Mouse (Mus musculus): ENCODE data around the gene Ergic1. TPM values are rescaled to one million over a fixed set of nuclear protein-coding genes. Genes with fewer than 3 reads are reported as not detected.
A peak's percentile ranks its signal among the peaks of the same experiment; 100 is the strongest.

The Ergic1 gene
- total and polyA plus RNA-seq, 2 experiments from 2014 or later: 103 to 186 TPM

GRCm38 (mm10) chr17:26703671-26704070 lies 142.4 kb downstream of the Ergic1 start:
- Histone ChIP-seq H3K4me1 (ENCODE audit: insufficient read depth) (no peaks in the 10 kb centered on the region), H3K9me3 (ENCODE audit: low read length) (no peaks in the 10 kb centered on the region), H3K9ac (no peak overlapping the region), H3K27ac (ENCODE audit: low read depth, low read length) (no peak overlapping the region), H3K27me3 (ENCODE audit: insufficient read depth, low read length) (no peaks in the 10 kb centered on the region), H3K4me2 (ENCODE audit: low read depth) (no peak overlapping the region), H3K36me3 (ENCODE audit: insufficient read depth) (peaks cover 16% of the 10 kb centered on the region), H3K4me3 (ENCODE audit: low read depth, low read length) (no peak overlapping the region)
- DNase-seq: no peak
- TF ChIP-seq CTCF (IDR thresholded peaks at IDR 0.05; ENCODE audit: low read depth): no peak
- no peak for ATAC-seq
- WGBS: 89% methylated on average over 4 of the region's 4 CpGs

GRCm38 (mm10) chr17:26705463-26706359 lies 144.4 kb downstream of the Ergic1 start:
- no peak for DNase-seq
- ATAC-seq: peak; percentile 32; the same call in 1 of the 2 replicates
- no peaks in the 10 kb centered on the region for H3K27me3 ChIP-seq (ENCODE audit: insufficient read depth, low read length)
- H3K9me3 ChIP-seq (ENCODE audit: low read length): no peaks in the 10 kb centered on the region
- H3K4me3 ChIP-seq (ENCODE audit: low read depth, low read length): no peak overlapping the region
- no peak overlapping the region for H3K27ac ChIP-seq (ENCODE audit: low read depth, low read length)
- no peaks in the 10 kb centered on the region for H3K36me3 ChIP-seq (ENCODE audit: insufficient read depth)
- no peaks in the 10 kb centered on the region for H3K4me1 ChIP-seq (ENCODE audit: insufficient read depth)
- 65% methylated on average over 11 of the region's 11 CpGs for WGBS
- TF ChIP-seq CTCF (IDR thresholded peaks at IDR 0.05; ENCODE audit: low read depth): no peak
- H3K4me2 ChIP-seq (ENCODE audit: low read depth): no peak overlapping the region
- H3K9ac ChIP-seq: no peak overlapping the region

Small RNA genes lying within 50 kb of the gene (microRNA-seq; reads per million reads assigned to microRNA genes)
- gene Gm22420: 0 reads per million in 2 experiments

Other genes with a start within 250 kb of the Ergic1 start
- gene Neurl1b, start 146.7 kb upstream of the Ergic1 start, total RNA-seq (2014; rRNA removed): 59.1 and 74.1 TPM in 2 replicates
- 2.2 and 3.9 TPM in 2 replicates for gene Neurl1b, start 146.7 kb upstream of the Ergic1 start, polyA plus RNA-seq (2015; fragmentation: Nextera tagmentation; extraction: Ambion mirVana)
- gene Dusp1, start 639 bp downstream of the Ergic1 start, total RNA-seq (2014; rRNA removed): 32.7 and 41.0 TPM in 2 replicates
- 36.0 and 38.5 TPM in 2 replicates for gene Dusp1, start 639 bp downstream of the Ergic1 start, polyA plus RNA-seq (2015; fragmentation: Nextera tagmentation; extraction: Ambion mirVana)
- gene Atp6v0e, start 101.7 kb downstream of the Ergic1 start, total RNA-seq (2014; rRNA removed): 60.2 and 71.9 TPM in 2 replicates
- gene Atp6v0e, start 101.7 kb downstream of the Ergic1 start, polyA plus RNA-seq (2015; fragmentation: Nextera tagmentation; extraction: Ambion mirVana): 106 and 139 TPM in 2 replicates
- gene Crebrf, start 154.2 kb downstream of the Ergic1 start, total RNA-seq (2014; rRNA removed): 26.0 and 31.4 TPM in 2 replicates
- 7.2 and 11.0 TPM in 2 replicates for gene Crebrf, start 154.2 kb downstream of the Ergic1 start, polyA plus RNA-seq (2015; fragmentation: Nextera tagmentation; extraction: Ambion mirVana)
- 57.5 and 60.0 TPM in 2 replicates for gene Bnip1, start 219.6 kb downstream of the Ergic1 start, total RNA-seq (2014; rRNA removed)
- gene Bnip1, start 219.6 kb downstream of the Ergic1 start, polyA plus RNA-seq (2015; fragmentation: Nextera tagmentation; extraction: Ambion mirVana): 39.4 and 52.0 TPM in 2 replicates

All from forebrain, postnatal 0 days (tissue).